Mouse (Mus musculus) spleen, postnatal 36 days (tissue): ENCODE results near the gene Ap1g2.

Source experiments
- DNase-seq, 2 experiments: peaks; one replicate each; pipeline ENCODE4 v3.0.0; 2022; ENCODE audit warnings: low spot score in 2 of 2, mixed read lengths in 1 of 2

Ap1g2 gene

DNA sequence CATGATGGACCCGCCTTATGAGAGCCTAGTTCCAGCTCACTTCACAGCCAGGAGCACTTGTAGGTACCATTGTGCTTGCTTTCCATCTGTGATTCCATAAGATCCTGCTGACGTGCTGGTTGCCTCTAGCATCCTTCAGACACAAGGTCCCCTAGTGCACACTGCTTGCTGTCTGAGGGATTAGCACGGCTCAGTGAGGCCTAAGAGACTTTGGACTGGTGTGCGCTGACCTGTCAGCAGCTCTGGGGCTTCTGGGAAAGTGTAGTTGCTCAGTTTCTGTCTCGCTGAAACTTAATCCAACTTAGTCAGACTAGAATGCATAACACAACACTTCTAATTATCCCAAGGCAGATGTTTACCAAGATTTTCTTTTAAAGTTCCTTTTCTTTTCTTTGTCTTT is 46.5 kb downstream of the Ap1g2 start:
- DNase-seq, result no peak

DNA sequence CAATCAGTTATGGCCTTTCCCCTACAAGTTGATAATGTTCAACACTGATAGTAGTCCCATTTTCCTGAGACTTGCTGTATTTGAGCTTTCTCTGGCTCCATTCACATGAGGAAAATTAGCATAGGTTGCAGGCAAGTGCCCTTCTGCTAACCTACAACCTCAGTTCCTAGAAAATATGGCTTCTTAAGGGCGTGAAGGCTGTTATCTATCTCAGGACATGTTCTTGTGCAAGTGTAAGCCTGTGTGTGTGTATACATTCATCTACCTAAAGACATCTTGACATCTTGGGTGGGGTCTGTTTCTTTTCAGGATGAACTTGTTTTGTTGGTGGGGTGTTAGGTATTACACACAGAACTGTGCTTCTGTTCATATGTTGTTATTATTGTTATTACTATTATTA is 47.4 kb downstream of the Ap1g2 start:
- no peak for DNase-seq

DNA sequence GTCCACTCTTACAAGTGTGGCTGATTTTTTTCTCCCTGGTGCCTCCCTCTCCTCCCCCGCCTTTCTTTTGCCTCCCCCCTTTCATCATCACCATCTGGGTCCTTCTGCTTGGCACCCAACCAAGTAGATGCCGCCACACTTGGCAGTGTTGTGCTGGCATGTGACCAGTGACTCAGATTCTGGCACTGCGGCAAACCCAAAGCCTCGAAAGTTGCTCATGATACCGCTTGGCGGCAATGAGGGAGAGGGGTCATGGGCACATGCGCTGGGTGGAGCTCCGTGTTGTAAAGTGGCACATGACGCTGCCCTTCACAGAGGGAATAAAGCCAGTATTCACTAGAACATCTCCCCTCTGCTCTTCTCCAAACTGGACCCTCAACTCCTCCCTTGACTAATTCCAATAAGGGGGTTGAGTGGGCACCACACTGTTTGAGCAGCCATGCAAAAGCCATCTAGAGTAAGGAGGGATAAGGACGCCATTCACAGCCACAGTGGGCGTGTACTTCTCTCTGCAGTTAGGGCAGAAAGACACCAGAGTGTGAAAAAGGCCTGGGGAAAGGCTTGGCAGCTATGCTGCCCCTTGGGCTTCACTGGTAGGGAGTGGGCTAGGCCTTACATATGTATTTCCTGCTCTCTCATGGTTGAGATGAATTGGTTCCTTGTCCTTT is 51.1 kb downstream of the Ap1g2 start:
- DNase-seq, result peak in 1 of 2 experiments; percentile 15

DNA sequence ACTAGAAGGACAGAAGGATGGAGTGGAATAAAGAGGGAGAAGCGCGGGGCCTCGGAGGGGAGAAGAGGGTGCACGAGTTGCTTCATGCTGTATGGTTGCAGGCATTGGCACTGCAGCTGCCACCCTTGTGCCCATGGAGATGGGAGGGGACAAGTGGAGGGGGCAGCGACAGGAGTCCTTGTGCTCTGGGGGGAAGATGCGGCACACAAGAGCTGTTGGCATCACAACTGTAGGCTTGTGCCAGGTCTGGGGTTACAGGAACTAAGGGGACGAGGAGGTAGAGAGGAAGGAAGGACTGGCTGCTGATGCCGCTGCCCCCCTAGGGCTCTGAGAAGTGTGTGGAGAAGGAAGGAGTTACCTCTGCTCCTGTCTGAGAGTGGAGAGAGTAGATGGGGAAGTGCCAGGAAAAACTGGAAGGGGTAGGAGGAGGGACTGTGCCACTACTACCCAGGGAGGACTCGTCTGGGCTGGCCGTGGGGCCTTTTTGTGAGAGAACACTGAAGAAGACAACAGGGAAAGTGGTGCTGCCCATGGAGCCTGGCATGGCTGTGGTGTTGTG is 52.1 kb downstream of the Ap1g2 start:
- DNase-seq, result no peak

DNA sequence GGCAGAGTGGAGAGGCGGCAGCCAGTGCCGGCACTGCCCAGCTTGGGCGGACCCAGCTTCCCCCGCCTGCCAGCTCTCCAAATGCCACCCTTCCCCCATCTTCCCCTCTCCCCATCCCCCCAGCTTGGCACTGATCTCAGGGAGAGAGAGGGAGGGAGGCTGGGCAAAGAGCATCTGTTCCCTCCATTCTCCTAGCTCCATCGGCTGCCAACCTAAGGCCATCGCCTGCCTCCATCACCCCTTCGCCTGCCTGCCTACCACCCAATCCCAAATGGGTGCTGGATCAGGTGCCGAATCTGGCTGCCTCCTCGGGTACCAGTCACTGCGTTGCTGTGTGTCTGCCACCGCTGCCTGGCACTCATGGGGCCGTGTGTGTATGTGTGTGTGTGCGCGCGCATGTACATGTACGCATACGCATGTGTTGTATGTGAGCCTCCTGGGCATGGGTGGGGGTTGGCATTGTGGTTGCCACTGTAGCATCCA is 52.6 kb downstream of the Ap1g2 start:
- DNase-seq, result no peak

DNA sequence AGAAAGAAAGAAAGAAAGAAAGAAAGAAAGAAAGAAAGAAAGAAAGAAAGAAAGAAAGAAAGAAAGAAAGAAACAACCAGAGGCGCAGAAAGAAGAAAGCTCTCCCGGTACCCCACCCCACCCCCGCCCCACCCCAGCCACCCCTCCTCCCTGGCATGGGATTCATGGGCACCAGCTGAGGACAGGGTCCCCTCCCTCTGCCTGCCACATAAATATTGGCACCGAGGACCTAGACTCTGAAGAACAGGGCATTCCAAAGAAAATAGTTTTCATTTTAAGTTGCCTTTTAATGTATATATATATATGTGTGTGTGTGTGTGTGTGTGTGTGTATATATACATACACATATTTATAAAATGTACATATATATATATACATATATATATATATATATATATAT is 53.3 kb downstream of the Ap1g2 start:
- DNase-seq, result no peak

DNA sequence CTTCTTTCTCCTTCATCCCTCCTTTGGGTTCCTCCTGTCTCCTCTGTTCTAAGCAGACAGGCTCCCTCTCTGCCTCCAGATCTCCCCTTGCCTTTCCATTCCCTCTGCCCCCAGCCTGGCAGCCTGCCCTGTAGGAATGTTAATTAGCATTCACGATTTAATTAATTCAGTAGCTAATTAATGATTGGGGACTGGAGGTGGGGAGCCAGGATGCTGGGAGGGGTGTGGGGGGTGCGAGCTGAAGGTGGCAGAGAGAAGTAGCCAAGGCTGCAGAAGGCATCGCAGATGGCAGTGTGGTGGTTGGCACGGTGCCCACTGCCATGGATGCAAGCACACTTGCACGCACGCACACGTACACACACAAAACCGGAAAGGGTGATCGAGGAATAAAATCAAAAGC is 53.9 kb downstream of the Ap1g2 start:
- no peak for DNase-seq
